Mouse (Mus musculus): ENCODE data around the gene Shisa5. TPM values are rescaled to one million over a fixed set of nuclear protein-coding genes. Genes with fewer than 3 reads are reported as not detected.

Shisa5 gene
- total RNA-seq, 2 experiments from 2014 or later: 52.8 to 74.5 TPM

- ATAC-seq (replicated peaks; ENCODE audit: low FRiP score, low TSS enrichment, poor library complexity, severe bottlenecking): no peak
These were observed 13.5 kb downstream of the Shisa5 start for GRCm38 (mm10) chr9:109051651-109052489.

DNA sequence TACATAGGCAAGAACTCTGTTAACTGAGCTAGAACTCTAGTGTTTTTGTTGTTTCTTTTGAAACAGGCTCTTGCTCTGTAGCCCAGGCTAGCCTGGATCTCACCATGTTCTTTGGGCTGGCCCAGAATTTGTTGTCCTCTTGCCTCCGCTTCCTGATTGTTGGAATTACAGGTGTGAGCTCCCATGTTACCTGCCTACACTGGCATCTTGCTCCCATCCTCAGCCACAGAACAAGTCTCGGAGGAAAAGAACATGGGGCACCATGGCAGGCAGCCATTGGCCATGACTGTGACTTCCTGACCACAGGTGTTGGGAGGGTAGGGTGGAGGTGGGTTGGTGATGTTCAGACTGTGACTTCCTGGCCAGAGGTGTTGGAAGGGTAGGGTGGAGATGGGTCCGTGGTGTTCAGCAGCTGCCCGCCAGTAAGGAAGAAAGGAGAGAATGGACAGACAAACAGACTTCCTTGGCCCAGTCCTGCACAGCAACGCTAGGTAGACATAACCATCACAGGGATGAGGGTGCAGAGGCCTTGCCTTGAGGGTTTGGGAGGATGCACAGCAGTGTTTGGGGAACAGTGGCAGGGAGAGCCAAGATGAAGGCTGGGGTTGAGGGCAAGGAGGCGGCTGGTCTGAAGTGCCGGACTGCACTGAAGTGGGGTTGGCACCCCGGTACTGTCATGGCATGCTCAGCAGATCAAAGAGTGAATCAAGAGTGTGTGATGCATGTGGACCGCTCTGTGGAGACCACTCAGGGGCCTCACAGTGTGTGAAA is 14.3 kb downstream of the Shisa5 start:
- no peak for ATAC-seq (replicated peaks; ENCODE audit: low FRiP score, low TSS enrichment, poor library complexity, severe bottlenecking)

- no peak for ATAC-seq (replicated peaks; ENCODE audit: low FRiP score, low TSS enrichment, poor library complexity, severe bottlenecking)
These were observed 15.0 kb downstream of the Shisa5 start for GRCm38 (mm10) chr9:109053366-109053765.

- no peak for ATAC-seq (replicated peaks; ENCODE audit: low FRiP score, low TSS enrichment, poor library complexity, severe bottlenecking)
These were observed 15.5 kb downstream of the Shisa5 start for GRCm38 (mm10) chr9:109053851-109054250.

DNA sequence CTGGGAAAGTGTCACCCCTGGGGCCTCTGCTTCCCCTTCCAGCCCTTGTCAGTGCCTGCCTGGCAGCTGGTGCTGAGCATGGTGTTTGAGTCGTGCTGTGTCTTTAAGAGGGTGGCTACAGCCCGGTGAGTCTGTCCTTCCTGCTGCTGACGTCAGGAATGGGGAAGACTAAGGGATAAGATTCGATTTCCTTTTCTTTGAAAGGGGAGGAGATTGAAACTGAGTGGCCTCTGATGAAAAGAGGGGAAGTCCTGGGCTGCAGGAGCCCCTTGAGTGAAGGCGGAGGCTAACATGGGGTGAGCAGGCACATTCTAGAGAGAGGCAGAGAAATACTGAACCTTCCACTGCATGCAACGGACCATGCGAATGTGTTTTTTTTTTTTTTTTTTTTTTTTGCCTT is 16.3 kb downstream of the Shisa5 start:
- ATAC-seq (replicated peaks; ENCODE audit: low FRiP score, low TSS enrichment, poor library complexity, severe bottlenecking): peak; percentile 63

DNA sequence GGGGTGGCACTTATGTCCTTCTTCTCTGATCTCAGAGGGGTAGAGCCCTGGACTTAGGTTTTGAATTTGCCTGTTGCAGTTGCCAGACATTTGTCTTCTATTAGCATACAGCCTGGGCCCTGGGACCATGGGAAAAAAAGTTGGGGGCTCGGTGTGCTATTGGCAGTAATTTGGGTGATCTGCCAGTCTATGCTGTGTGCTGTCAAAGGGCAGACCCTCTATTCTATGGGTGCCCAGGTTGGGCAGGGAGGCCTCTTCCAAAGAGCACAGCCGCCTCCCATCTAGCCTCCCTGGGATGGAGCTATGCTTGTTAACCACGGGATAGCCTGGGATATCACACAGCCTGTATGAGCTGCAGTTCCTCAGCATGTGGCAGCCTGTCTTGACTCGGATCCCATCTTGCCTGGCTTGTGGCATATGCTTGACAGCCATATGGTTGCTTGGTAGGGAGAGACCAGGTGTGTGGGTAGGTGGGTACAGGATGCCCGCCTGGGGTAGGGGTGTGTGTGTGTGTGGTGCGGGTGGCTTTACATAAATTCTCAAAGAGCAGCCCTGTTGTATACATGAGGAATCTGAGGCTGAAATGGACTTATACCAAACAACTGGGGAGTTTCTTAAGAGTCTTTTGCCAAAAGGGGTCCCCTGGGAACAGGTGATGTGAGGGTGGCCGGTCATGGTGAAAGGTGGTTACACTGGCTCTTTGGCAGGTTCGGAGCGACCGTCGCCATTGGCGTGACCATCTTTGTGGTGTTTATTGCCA is 17.1 kb downstream of the Shisa5 start:
- no peak for ATAC-seq (replicated peaks; ENCODE audit: low FRiP score, low TSS enrichment, poor library complexity, severe bottlenecking)

- no peak for ATAC-seq (replicated peaks; ENCODE audit: low FRiP score, low TSS enrichment, poor library complexity, severe bottlenecking)
These were observed 17.8 kb downstream of the Shisa5 start for GRCm38 (mm10) chr9:109056081-109056690.

DNA sequence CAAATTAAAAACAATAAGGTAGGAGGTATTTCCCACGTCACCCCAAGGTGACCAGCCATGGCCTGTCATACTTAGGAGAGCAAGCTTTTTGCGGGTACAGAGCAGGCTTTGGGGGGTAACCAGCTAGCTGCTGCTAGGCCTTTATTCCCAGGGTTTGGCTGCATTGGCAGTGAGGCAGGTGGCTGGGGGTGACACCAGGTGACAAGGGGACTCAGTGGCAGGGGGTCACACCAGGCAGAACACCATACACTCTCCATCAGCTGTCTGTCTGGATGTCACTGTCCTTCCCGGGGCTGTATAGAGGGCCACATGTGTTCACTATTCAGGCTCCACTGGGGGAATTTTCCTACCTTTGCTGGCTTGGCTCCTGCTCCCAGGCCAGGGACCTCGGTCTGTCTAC is 18.6 kb downstream of the Shisa5 start:
- no peak for ATAC-seq (replicated peaks; ENCODE audit: low FRiP score, low TSS enrichment, poor library complexity, severe bottlenecking)

DNA sequence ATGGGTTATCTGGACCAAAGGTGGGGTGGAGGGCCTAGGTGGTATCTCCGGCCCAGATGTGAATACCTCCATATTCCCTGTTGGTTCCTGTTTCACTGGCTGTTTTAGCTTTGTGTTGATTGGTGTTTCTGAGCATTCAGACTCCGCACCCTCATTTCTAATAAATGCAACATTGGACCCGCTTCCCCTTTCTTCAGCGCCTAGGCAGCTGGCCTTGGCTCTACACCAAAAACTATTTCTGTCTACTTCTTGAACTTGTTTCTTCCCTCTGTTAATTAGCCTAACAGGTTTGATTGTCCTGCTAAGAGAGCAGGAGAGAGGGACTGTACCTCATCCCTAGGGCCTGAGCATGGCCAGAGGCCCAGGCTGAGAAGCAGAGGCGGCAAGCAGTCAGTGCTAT is 19.2 kb downstream of the Shisa5 start:
- no peak for ATAC-seq (replicated peaks; ENCODE audit: low FRiP score, low TSS enrichment, poor library complexity, severe bottlenecking)

- no peak for ATAC-seq (replicated peaks; ENCODE audit: low FRiP score, low TSS enrichment, poor library complexity, severe bottlenecking)
These were observed 19.8 kb downstream of the Shisa5 start for GRCm38 (mm10) chr9:109058006-109058765.

- ATAC-seq (replicated peaks; ENCODE audit: low FRiP score, low TSS enrichment, poor library complexity, severe bottlenecking): peak; percentile 89
These were observed 21.0 kb downstream of the Shisa5 start, which contains the start of gene Trex1 for GRCm38 (mm10) chr9:109059136-109059903. Trex1 (minus strand) TSS chr9:109059734.

DNA sequence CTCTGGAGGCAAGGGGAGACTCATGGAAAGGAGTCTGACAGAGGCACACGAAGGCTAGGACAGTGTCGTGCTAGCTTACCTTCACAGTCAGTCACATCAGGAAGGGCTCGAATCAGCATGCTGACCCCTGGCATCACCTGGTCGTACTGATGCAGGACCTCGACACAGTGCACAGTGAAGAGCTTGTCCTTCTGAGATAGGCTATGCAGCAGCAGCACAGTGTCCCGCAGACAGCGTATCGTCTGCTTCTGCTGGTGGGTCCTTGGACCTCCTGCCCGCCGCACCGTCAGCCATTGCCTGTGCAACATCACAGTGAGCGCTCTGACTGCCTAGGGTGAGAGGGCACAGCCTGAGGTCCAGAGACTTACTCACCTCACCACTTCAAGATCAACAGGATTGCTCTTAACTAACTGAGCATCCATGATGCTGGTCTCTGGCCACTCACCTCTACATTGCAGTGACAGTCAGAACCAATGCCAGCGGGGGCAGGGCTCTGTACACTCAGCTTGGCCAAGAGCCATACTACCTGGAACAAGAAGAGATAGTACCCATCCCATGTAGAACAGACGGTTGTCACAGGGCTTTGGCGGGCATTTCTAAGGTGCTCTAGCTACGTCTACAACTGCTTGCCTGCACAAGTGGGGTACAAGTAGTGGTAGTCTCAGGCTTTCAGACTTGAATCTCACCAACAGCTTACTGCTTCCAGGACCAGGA is 22.0 kb downstream of the Shisa5 start:
- no peak for ATAC-seq (replicated peaks; ENCODE audit: low FRiP score, low TSS enrichment, poor library complexity, severe bottlenecking)

GRCm38 (mm10) chr9:109060898-109061295 is 22.5 kb downstream of the Shisa5 start:
- ATAC-seq (replicated peaks; ENCODE audit: low FRiP score, low TSS enrichment, poor library complexity, severe bottlenecking): no peak

GRCm38 (mm10) chr9:109068095-109068735 is 29.9 kb downstream of the Shisa5 start:
- ATAC-seq (replicated peaks; ENCODE audit: low FRiP score, low TSS enrichment, poor library complexity, severe bottlenecking): no peak

GRCm38 (mm10) chr9:109073661-109074573 is 35.6 kb downstream of the Shisa5 start, which contains the start of gene Atrip:
Atrip (minus strand) TSS chr9:109074124.
- ATAC-seq (replicated peaks; ENCODE audit: low FRiP score, low TSS enrichment, poor library complexity, severe bottlenecking): peak; percentile 98

DNA sequence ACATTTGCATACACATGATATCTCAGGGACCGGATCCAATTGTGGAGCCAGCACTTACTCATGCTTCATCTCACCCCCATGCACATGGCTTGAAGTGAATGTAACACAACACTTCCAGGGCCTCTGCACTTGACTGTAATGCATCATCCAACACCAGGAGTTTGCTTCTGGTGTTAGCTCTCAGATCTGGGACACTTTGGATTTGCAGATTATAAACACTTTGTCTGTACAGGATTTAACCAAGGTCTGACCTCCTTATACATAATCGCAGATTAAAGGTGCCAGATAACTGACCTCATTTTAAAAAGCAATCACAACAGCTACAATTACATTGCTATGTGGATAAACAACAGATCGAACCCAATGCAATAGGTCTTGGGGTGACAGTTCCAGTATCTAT is 42.2 kb downstream of the Shisa5 start:
- ATAC-seq (replicated peaks; ENCODE audit: low FRiP score, low TSS enrichment, poor library complexity, severe bottlenecking): no peak

Measured in megakaryocyte-erythroid progenitor cell, adult 5-6 weeks (primary cell).